Mouse (Mus musculus): ENCODE measurements around the gene Tmprss7.

GRCm38 (mm10) chr16:45619751-45620375, 73.6 kb downstream of the Tmprss7 start:
- TF ChIP-seq EP300 (IDR thresholded peaks at IDR 0.05; ENCODE audit: low read length) (no peak), ZNF384 (IDR thresholded peaks at IDR 0.05; ENCODE audit: low read depth, low read length) (no peak), CTCF (conservative IDR thresholded peaks at IDR 0.05 in 1 of 2, IDR thresholded peaks at IDR 0.05 in 1 of 2; ENCODE audit: low read depth in 2 of 2, low read length in 2 of 2) (no peak), CHD2 (IDR thresholded peaks at IDR 0.05; ENCODE audit: low read length) (no peak), ZKSCAN1 (IDR thresholded peaks at IDR 0.05; ENCODE audit: borderline replicate concordance, low read depth, low read length) (no peak), TBP (conservative IDR thresholded peaks at IDR 0.05; ENCODE audit: low read depth, low read length) (no peak)

Data from CH12.LX (cell line).